Mouse (Mus musculus): ENCODE measurements around the gene Rnf121. TPM values are rescaled to one million over a fixed set of nuclear protein-coding genes. Genes with fewer than 3 reads are reported as not detected.

The Rnf121 gene
- polyA plus RNA-seq, 2 experiments from 2014 or later = 28.5 to 29.4 TPM

- ATAC-seq = peak; percentile 60
Measured at GRCm38 (mm10) chr7:101998194-101998927, 66.9 kb downstream of the Rnf121 start.

GRCm38 (mm10) chr7:101994241-101994640, 71.0 kb downstream of the Rnf121 start:
- no peak for ATAC-seq

GRCm38 (mm10) chr7:101985081-101985480, 80.2 kb downstream of the Rnf121 start:
- no peak for ATAC-seq

- ATAC-seq = no peak
Measured at GRCm38 (mm10) chr7:101982735-101983134, 82.5 kb downstream of the Rnf121 start.

- no peak for ATAC-seq
Measured at GRCm38 (mm10) chr7:101974505-101974904, 90.8 kb downstream of the Rnf121 start.

GRCm38 (mm10) chr7:101973730-101974129, 91.5 kb downstream of the Rnf121 start:
- ATAC-seq = no peak

- no peak for ATAC-seq
Measured at GRCm38 (mm10) chr7:101971721-101972120, 93.5 kb downstream of the Rnf121 start.

- ATAC-seq = peak; percentile 64
Measured at GRCm38 (mm10) chr7:101970821-101971461, 94.3 kb downstream of the Rnf121 start.

GRCm38 (mm10) chr7:101970429-101970775, 94.9 kb downstream of the Rnf121 start:
- ATAC-seq = peak; percentile 60

GRCm38 (mm10) chr7:101969694-101970428, 95.4 kb downstream of the Rnf121 start:
- ATAC-seq = peak; percentile 67

Other genes starting within 250 kb of the Rnf121 start
- not detected for gene Phox2a, start 247.2 kb downstream of the Rnf121 start, polyA plus RNA-seq (2017; shearing (Covaris generic))
- gene Inppl1, start 227.2 kb downstream of the Rnf121 start, polyA plus RNA-seq (2017; shearing (Covaris generic)) = 1 to 10 TPM; 1.2 to 2.8 TPM
- gene Folr2, start 208.3 kb downstream of the Rnf121 start, polyA plus RNA-seq (2017; shearing (Covaris generic)) = not detected
- 10 to 100 TPM; 43.2 to 66.9 TPM for gene Anapc15, start 201.8 kb downstream of the Rnf121 start, polyA plus RNA-seq (2017; shearing (Covaris generic))
- not detected for gene Folr1, start 194.7 kb downstream of the Rnf121 start, polyA plus RNA-seq (2017; shearing (Covaris generic))
- 100 to 1,000 TPM; 104 to 141 TPM for gene Lamtor1, start 159.6 kb downstream of the Rnf121 start, polyA plus RNA-seq (2017; shearing (Covaris generic))
- not detected for gene Tomt, start 159.1 kb downstream of the Rnf121 start, polyA plus RNA-seq (2017; shearing (Covaris generic))
- gene Lrrc51, start 131.6 kb downstream of the Rnf121 start, polyA plus RNA-seq (2017; shearing (Covaris generic)) = 1 to 10 TPM; 4.8 to 6.1 TPM
- 10 to 100 TPM; 66.0 to 83.2 TPM for gene Numa1, start 131.4 kb downstream of the Rnf121 start, polyA plus RNA-seq (2017; shearing (Covaris generic))
- gene Il18bp, start 46.8 kb downstream of the Rnf121 start, polyA plus RNA-seq (2017; shearing (Covaris generic)) = 1 to 10 TPM; 4.5 to 5.7 TPM
- 10 to 100 TPM; 19.3 to 33.0 TPM for gene Xndc1, start within 50 bp of the Rnf121 start, polyA plus RNA-seq (2017; shearing (Covaris generic))
- gene Xntrpc, start 244 bp upstream of the Rnf121 start, polyA plus RNA-seq (2017; shearing (Covaris generic)) = 1 to 10 TPM in 1 of 2 experiments, under 1 TPM in 1; 0.93 to 1.4 TPM
- not detected for gene Trpc2, start 17.6 kb upstream of the Rnf121 start, polyA plus RNA-seq (2017; shearing (Covaris generic))
- gene Art1, start 36.3 kb upstream of the Rnf121 start, polyA plus RNA-seq (2017; shearing (Covaris generic)) = not detected
- gene Art5, start 44.0 kb upstream of the Rnf121 start, polyA plus RNA-seq (2017; shearing (Covaris generic)) = under 1 TPM in 1 of 2 experiments, not detected in 1; 0.93 TPM
- not detected for gene Chrna10, start 51.4 kb upstream of the Rnf121 start, polyA plus RNA-seq (2017; shearing (Covaris generic))
- 10 to 100 TPM; 37.2 to 39.6 TPM for gene Nup98, start 144.7 kb upstream of the Rnf121 start, polyA plus RNA-seq (2017; shearing (Covaris generic))
- 10 to 100 TPM; 46.8 to 60.4 TPM for gene Pgap2, start 144.7 kb upstream of the Rnf121 start, polyA plus RNA-seq (2017; shearing (Covaris generic))
- gene Rhog, start 190.6 kb upstream of the Rnf121 start, polyA plus RNA-seq (2017; shearing (Covaris generic)) = 100 to 1,000 TPM; 146 to 173 TPM
- 10 to 100 TPM; 48.9 to 54.7 TPM for gene Stim1, start 202.3 kb upstream of the Rnf121 start, polyA plus RNA-seq (2017; shearing (Covaris generic))

All from CD4-positive, CD25-positive, alpha-beta regulatory T cell, adult 4 months (primary cell).